Mouse (Mus musculus) liver, embryonic 14.5 days (tissue): Measurements from ENCODE around the gene 1700034J05Rik. TPM values are rescaled to one million over a fixed set of nuclear protein-coding genes. Genes with fewer than 3 reads are reported as not detected.

Experiments
- ATAC-seq: fragments of 200-750 bp; cut with Nextera tagmentation; 2 replicates; pipeline ENCODE4 v1.8.0; 2017; ENCODE audit warnings: moderate number of reproducible peaks, mild to moderate bottlenecking, moderate library complexity; ENCODE audit not compliant: insufficient read depth
- DNase-seq, 3 experiments: peaks; one replicate each; pipeline ENCODE4 v3.0.0-alpha.2; 2012 to 2013; ENCODE audit warnings: low read depth in 3 of 3, low spot score in 3 of 3
- H3K27ac ChIP-seq: fragments of 300-500 bp; sonication (generic); 2 replicates; pipeline ENCODE4 v1.5.1; 2014; ENCODE audit warnings: moderate library complexity, mild to moderate bottlenecking, control low read depth, inconsistent platforms
- H3K27me3 ChIP-seq: fragments of 300-500 bp; sonication (generic); 2 replicates; pipeline ENCODE4 v1.6.1; 2014; ENCODE audit warnings: mild to moderate bottlenecking, low read length, moderate library complexity; ENCODE audit not compliant: control insufficient read depth, insufficient read depth
- H3K36me3 ChIP-seq: fragments of 300-500 bp; sonication (generic); replicated peaks from 2 replicates; pipeline ENCODE4 v1.6.1; 2014; ENCODE audit warnings: low read depth; ENCODE audit not compliant: control insufficient read depth, insufficient read depth
- H3K4me1 ChIP-seq, 2 experiments: fragments of 200-500 bp in 1 of 2; fragments of 300-500 bp in 1 of 2; sonication (generic) in 1 of 2; replicated peaks; 2 replicates each; pipeline ENCODE4 v1.6.1; 2012 to 2014; ENCODE audit warnings: antibody characterized with exemption in 1 of 2, inconsistent platforms in 1 of 2, low read length in 1 of 2; ENCODE audit not compliant: control insufficient read depth in 2 of 2, insufficient read depth in 2 of 2
- H3K4me2 ChIP-seq: fragments of 300-500 bp; sonication (generic); 2 replicates; pipeline ENCODE4 v1.6.1; 2014; ENCODE audit warnings: low read depth, mild to moderate bottlenecking, control low read depth, moderate library complexity
- H3K4me3 ChIP-seq, 2 experiments: fragments of 200-500 bp in 1 of 2; fragments of 300-500 bp in 1 of 2; sonication (generic) in 1 of 2; 2 replicates each; pipeline ENCODE4 v1.5.1; 2012 to 2014; ENCODE audit warnings: low read depth in 2 of 2, low read length in 2 of 2, mild to moderate bottlenecking in 2 of 2, control low read depth in 1 of 2, inconsistent platforms in 1 of 2, moderate library complexity in 1 of 2; ENCODE audit not compliant: insufficient read depth in 1 of 2
- H3K9ac ChIP-seq: fragments of 300-500 bp; sonication (generic); replicated peaks from 2 replicates; pipeline ENCODE4 v1.6.1; 2014; ENCODE audit warnings: mild to moderate bottlenecking, control low read depth, moderate library complexity
- H3K9me3 ChIP-seq: fragments of 300-500 bp; sonication (generic); 2 replicates; pipeline ENCODE4 v1.6.1; 2016; ENCODE audit warnings: low read length, mixed read lengths; ENCODE audit not compliant: control insufficient read depth
- CTCF ChIP-seq: IDR thresholded peaks from 2 replicates; pipeline ENCODE4 v1.5.1; 2016; ENCODE audit warnings: antibody characterized with exemption, low read depth, control low read depth
- EP300 ChIP-seq: IDR thresholded peaks from 2 replicates; pipeline ENCODE4 v1.6.1; 2016; ENCODE audit warnings: antibody characterized with exemption, low read depth
- WGBS: fragments of 180-500 bp; shearing (Covaris S2); extraction: QIAGEN DNeasy Blood & Tissue Kit; methylation state at CpG from one replicate; pipeline ENCODE4 v1.1.7; 2014; ENCODE audit not compliant: insufficient replicate concordance; 5-methylcytosine and 5-hydroxymethylcytosine counted together
- polyA plus RNA-seq, 2 experiments: library from polyadenylated mRNA; depleted of rRNA in 1 of 2; stranded (reverse) in 1 of 2; unstranded in 1 of 2; fragments of >200 nt; fragmentation: Nextera tagmentation in 1 of 2; extraction: Ambion mirVana in 1 of 2; gene quantifications; 2 replicates each; pipeline versions ENCODE4 v1.2.1 to v1.2.3; 2012 to 2014

1700034J05Rik gene
- polyA plus RNA-seq, 2 experiments, result not detected

DNA sequence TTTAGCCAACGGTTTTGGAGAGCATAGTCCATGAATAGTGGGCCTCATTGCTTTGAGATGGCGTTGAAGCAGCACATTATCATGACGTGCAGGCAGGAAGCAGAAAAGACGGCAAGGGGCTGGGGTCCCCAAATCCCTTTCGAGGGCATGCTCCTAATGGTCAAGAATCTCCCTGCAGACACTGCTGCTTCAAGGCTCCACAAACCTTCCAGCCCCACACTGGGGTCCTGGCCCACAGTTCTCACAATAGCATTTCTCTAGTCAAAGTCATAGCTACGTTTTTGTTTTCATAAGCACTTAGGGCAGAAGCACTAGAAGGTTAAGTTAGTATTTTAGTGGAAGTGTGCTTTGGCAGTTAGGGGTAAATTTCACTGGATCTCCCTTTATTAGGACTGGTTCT, 41.7 kb upstream of the 1700034J05Rik start:
- DNase-seq, result no peak
- no peak overlapping the region for H3K4me3 ChIP-seq

DNA sequence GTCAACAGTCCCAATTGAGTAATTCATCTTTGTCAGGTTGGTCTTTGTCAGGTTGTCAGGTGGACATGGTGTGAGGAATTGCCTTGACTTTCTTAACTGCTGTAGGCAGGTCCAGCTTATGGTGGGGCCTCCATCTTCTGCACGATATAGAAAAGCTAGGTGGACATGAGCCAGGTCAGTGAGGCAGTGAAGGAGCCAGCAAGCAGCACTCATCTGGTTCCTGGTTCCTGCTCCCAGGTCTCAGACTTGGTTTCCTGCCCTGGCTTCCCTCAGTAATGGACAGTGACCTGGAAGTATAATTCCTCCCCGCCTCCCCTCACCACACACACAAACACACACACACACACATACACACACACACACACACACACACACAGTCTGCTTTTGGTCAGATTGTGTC, 41.2 kb upstream of the 1700034J05Rik start:
- H3K4me2 ChIP-seq, result no peak overlapping the region
- no peak overlapping the region for H3K4me3 ChIP-seq
- no peak overlapping the region for H3K27ac ChIP-seq
- no peak for TF ChIP-seq CTCF
- no peak for TF ChIP-seq EP300
- H3K9ac ChIP-seq, result no peak overlapping the region
- ATAC-seq (no peak), DNase-seq (no peak)
- no peaks in the 10 kb centered on the region for H3K9me3 ChIP-seq
- WGBS, result 70% methylated on average over 2 of the region's 2 CpGs
- H3K36me3 ChIP-seq, result no peaks in the 10 kb centered on the region
- H3K4me1 ChIP-seq, result no peaks in the 10 kb centered on the region
- no peaks in the 10 kb centered on the region for H3K27me3 ChIP-seq

More for the DNA sequence above, 41.7 kb upstream of the 1700034J05Rik start:
- TF ChIP-seq EP300 (no peak), CTCF (no peak)
- Histone ChIP-seq H3K9ac (no peak overlapping the region), H3K9me3 (no peaks in the 10 kb centered on the region), H3K36me3 (no peaks in the 10 kb centered on the region), H3K4me2 (no peak overlapping the region), H3K27ac (no peak overlapping the region), H3K4me1 (no peaks in the 10 kb centered on the region), H3K27me3 (no peaks in the 10 kb centered on the region)
- 66% methylated on average over 6 of the region's 6 CpGs for WGBS
- ATAC-seq, result no peak

DNA sequence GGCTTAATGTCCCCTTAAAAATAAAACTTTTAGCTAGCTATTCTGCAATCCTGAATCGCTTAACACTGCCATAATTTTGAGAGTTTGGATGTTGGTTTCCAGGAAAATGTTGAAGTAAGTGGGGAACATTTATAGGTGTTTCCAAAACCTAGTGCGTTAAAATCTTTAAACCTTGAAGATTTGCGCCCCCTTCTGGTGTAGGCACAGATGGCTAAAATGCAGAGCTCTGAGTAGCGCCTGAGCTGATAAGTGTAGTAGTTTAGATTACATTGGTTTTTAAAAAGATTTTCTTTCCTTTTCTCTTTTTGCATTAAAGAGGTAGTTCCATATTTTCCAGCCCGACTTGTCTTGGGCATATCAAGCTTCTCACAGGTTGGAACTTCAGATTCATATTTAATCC, 40.0 kb upstream of the 1700034J05Rik start:
- TF ChIP-seq CTCF (peak; percentile 52), EP300 (no peak)
- no peak overlapping the region for H3K9ac ChIP-seq
- no peaks in the 10 kb centered on the region for H3K4me1 ChIP-seq
- DNase-seq (peak in 2 of 3 experiments; percentile 23 to 27), ATAC-seq (no peak)
- no peak overlapping the region for H3K4me2 ChIP-seq
- H3K9me3 ChIP-seq, result no peaks in the 10 kb centered on the region
- no peak overlapping the region for H3K27ac ChIP-seq
- H3K36me3 ChIP-seq, result no peaks in the 10 kb centered on the region
- no peak overlapping the region for H3K4me3 ChIP-seq
- WGBS, result 28% methylated on average over 5 of the region's 5 CpGs
- H3K27me3 ChIP-seq, result no peaks in the 10 kb centered on the region

DNA sequence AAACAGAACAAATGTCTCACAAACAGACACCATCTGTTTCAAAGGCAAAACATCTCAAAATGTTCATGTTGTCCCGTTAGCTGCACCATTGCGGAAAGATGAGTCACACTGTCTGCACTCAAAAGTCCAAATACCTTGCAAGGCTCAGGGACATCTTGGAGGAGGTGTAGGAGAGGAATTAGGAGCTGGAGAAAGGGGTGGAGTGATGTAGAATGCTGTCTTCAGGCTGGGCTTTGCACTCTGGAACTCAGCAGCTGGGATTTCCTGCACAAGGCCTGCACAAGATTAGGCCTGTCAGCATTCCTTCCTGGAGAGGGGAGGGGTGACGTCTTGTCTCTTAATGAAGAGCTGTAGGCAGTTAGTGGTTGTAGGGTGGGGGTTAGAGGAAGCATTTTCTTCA, 30.3 kb upstream of the 1700034J05Rik start:
- H3K9me3 ChIP-seq, result no peaks in the 10 kb centered on the region
- no peak for DNase-seq
- H3K36me3 ChIP-seq, result no peaks in the 10 kb centered on the region
- no peak overlapping the region for H3K9ac ChIP-seq
- H3K27me3 ChIP-seq, result no peaks in the 10 kb centered on the region
- no peaks in the 10 kb centered on the region for H3K4me1 ChIP-seq
- H3K4me3 ChIP-seq, result no peak overlapping the region
- 56% methylated on average over 3 of the region's 3 CpGs for WGBS
- H3K4me2 ChIP-seq, result no peak overlapping the region
- no peak overlapping the region for H3K27ac ChIP-seq
- ATAC-seq, result no peak
- TF ChIP-seq EP300, result no peak
- TF ChIP-seq CTCF, result no peak

DNA sequence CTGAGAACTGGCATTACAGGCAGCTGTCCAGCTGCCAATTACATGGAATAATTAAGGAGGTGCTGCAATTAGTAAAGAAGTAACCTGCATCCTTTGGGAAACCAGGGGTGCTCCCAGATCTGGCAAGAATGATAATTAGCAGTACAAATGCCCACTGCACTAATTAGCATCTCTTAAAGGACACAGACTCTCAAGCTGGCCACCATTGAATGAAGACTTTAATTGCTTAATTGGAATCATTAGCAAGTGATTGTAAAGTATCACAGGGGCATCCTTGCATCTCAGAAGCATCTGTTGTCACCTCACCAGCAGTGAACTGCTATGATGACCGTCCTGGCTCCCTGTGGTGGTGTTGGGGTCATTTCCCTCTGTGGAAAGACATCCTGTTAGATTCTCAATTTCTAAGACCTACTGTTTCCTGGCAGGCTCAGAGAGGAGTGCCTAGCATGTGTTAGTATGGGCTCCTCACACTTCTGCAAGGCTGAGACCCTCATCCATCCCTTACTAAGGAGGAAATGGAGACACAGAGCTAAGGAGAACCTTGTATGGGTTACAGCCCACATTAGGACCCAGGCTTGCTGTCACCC, 27.1 kb upstream of the 1700034J05Rik start:
- Histone ChIP-seq H3K4me3 (no peak overlapping the region), H3K4me1 (no peaks in the 10 kb centered on the region), H3K36me3 (no peaks in the 10 kb centered on the region), H3K27me3 (no peaks in the 10 kb centered on the region), H3K27ac (no peak overlapping the region), H3K4me2 (no peak overlapping the region), H3K9me3 (no peaks in the 10 kb centered on the region), H3K9ac (no peak overlapping the region)
- ATAC-seq (no peak), DNase-seq (no peak)
- no peak for TF ChIP-seq CTCF
- TF ChIP-seq EP300, result no peak
- WGBS, result 61% methylated on average over 1 of the region's 1 CpGs
